Mouse (Mus musculus): ENCODE data around the gene Nccrp1. TPM values are rescaled to one million over a fixed set of nuclear protein-coding genes. Genes with fewer than 3 reads are reported as not detected.
A peak's percentile ranks its signal among the peaks of the same experiment; 100 is the strongest.
"Not testable (repeated sequence)": the region's sequence is repeated elsewhere in the genome, so short reads cannot be mapped to it uniquely, and the experiment has no call there.

The Nccrp1 gene
- total RNA-seq, 2 experiments from 2014 or later, result 0.40 to 0.57 TPM

- DNase-seq (ENCODE audit: extremely low spot score in 1 of 2, low spot score in 1 of 2), result no peak
Measured at GRCm38 (mm10) chr7:28532005-28532404, 15.0 kb downstream of the Nccrp1 start.

- peak; percentile 53 to 77 for DNase-seq (ENCODE audit: extremely low spot score in 1 of 2, low spot score in 1 of 2)
Measured at GRCm38 (mm10) chr7:28527922-28528719, 18.9 kb downstream of the Nccrp1 start.

- not testable (repeated sequence) for DNase-seq (ENCODE audit: extremely low spot score in 1 of 2, low spot score in 1 of 2)
Measured at GRCm38 (mm10) chr7:28522536-28522935, 24.5 kb downstream of the Nccrp1 start, which contains the start of gene Ifnl3. Ifnl3 (plus strand) TSS chr7:28522836.

GRCm38 (mm10) chr7:28511441-28511840 lies 35.6 kb downstream of the Nccrp1 start:
- no peak for DNase-seq (ENCODE audit: extremely low spot score in 1 of 2, low spot score in 1 of 2)

GRCm38 (mm10) chr7:28510405-28510974 lies 36.6 kb downstream of the Nccrp1 start, which contains the start of gene Ifnl2:
Ifnl2 (minus strand) TSS chr7:28510455.
- DNase-seq (ENCODE audit: extremely low spot score in 1 of 2, low spot score in 1 of 2), result not testable (repeated sequence)

- DNase-seq (ENCODE audit: extremely low spot score in 1 of 2, low spot score in 1 of 2), result not testable (repeated sequence)
Measured at GRCm38 (mm10) chr7:28509121-28509520, 37.9 kb downstream of the Nccrp1 start.

- no peak for DNase-seq (ENCODE audit: extremely low spot score in 1 of 2, low spot score in 1 of 2)
Measured at GRCm38 (mm10) chr7:28505585-28505984, 41.5 kb downstream of the Nccrp1 start.

- no peak for DNase-seq (ENCODE audit: extremely low spot score in 1 of 2, low spot score in 1 of 2)
Measured at GRCm38 (mm10) chr7:28495426-28495825, 51.6 kb downstream of the Nccrp1 start.

Small RNAs within 50 kb of the gene (microRNA-seq; reads per million reads assigned to microRNA genes)
- 2.4 to 2.8 reads per million in 2 experiments for gene Mir7049

Other genes starting within 250 kb of the Nccrp1 start
- 1 to 10 TPM; 2.5 to 3.0 TPM for gene Dll3, start 245.0 kb downstream of the Nccrp1 start, total RNA-seq (2021)
- 10 to 100 TPM; 37.7 to 47.0 TPM for gene Timm50, start 235.2 kb downstream of the Nccrp1 start, total RNA-seq (2021)
- gene Supt5, start 208.5 kb downstream of the Nccrp1 start, total RNA-seq (2021), result 100 to 1,000 TPM; 108 to 124 TPM
- gene Rps16, start 196.6 kb downstream of the Nccrp1 start, total RNA-seq (2021), result 100 to 1,000 TPM; 431 to 496 TPM
- gene Plekhg2, start 174.7 kb downstream of the Nccrp1 start, total RNA-seq (2021), result 1 to 10 TPM; 6.2 to 8.9 TPM
- 1 to 10 TPM; 2.7 to 2.8 TPM for gene Zfp36, start 167.0 kb downstream of the Nccrp1 start, total RNA-seq (2021)
- 10 to 100 TPM; 19.3 to 22.0 TPM for gene Med29, start 154.5 kb downstream of the Nccrp1 start, total RNA-seq (2021)
- 10 to 100 TPM; 63.0 to 69.3 TPM for gene Paf1, start 154.3 kb downstream of the Nccrp1 start, total RNA-seq (2021)
- gene Gmfg, start 109.8 kb downstream of the Nccrp1 start, total RNA-seq (2021), result 1 to 10 TPM; 1.3 to 2.3 TPM
- gene Lrfn1, start 95.3 kb downstream of the Nccrp1 start, total RNA-seq (2021), result 10 to 100 TPM; 74.1 to 76.7 TPM
- gene Ifnl2, start 36.8 kb downstream of the Nccrp1 start, total RNA-seq (2021), result not detected
- gene Ifnl3, start 24.4 kb downstream of the Nccrp1 start, total RNA-seq (2021), result not detected
- gene Sycn, start 6.4 kb downstream of the Nccrp1 start, total RNA-seq (2021), result not detected
- 10 to 100 TPM; 70.1 to 71.0 TPM for gene Samd4b, start 50.9 kb upstream of the Nccrp1 start, total RNA-seq (2021)
- 10 to 100 TPM; 13.4 to 14.8 TPM for gene Pak4, start 50.9 kb upstream of the Nccrp1 start, total RNA-seq (2021)
- 1 to 10 TPM; 1.6 to 2.0 TPM for gene Acp7, start 84.1 kb upstream of the Nccrp1 start, total RNA-seq (2021)
- 10 to 100 TPM; 17.9 to 21.6 TPM for gene Fbxo27, start 145.6 kb upstream of the Nccrp1 start, total RNA-seq (2021)
- gene Fbxo17, start 169.6 kb upstream of the Nccrp1 start, total RNA-seq (2021), result 1 to 10 TPM; 1.1 to 2.2 TPM
- gene Mrps12, start 194.6 kb upstream of the Nccrp1 start, total RNA-seq (2021), result 10 to 100 TPM; 62.4 to 70.0 TPM
- gene Sars2, start 194.7 kb upstream of the Nccrp1 start, total RNA-seq (2021), result 10 to 100 TPM; 12.4 to 15.6 TPM
- gene Ccer2, start 208.9 kb upstream of the Nccrp1 start, total RNA-seq (2021), result under 1 TPM; 0.42 to 0.47 TPM
- 100 to 1,000 TPM; 218 to 227 TPM for gene Sirt2, start 219.5 kb upstream of the Nccrp1 start, total RNA-seq (2021)
- 10 to 100 TPM; 32.1 to 33.5 TPM for gene Nfkbib, start 220.3 kb upstream of the Nccrp1 start, total RNA-seq (2021)
- gene Rinl, start 241.7 kb upstream of the Nccrp1 start, total RNA-seq (2021), result 1 to 10 TPM; 2.6 to 3.0 TPM